Mouse (Mus musculus) testis, adult 2 months (tissue): ENCODE data around the gene Syde2.

Experiments
- CTCF ChIP-seq: fragments of 200-500 bp; IDR thresholded peaks from 2 replicates; pipeline ENCODE4 v1.5.1; 2012; ENCODE audit warnings: low read depth, mild to moderate bottlenecking, inconsistent platforms, low read length, moderate library complexity; ENCODE audit not compliant: control insufficient read depth, insufficient read depth, insufficient replicate concordance
- POLR2A ChIP-seq: fragments of 200-500 bp; IDR thresholded peaks from 2 replicates; pipeline ENCODE4 v1.6.1; 2012; ENCODE audit warnings: low read depth, mild to moderate bottlenecking, inconsistent platforms, low read length, moderate library complexity; ENCODE audit not compliant: control insufficient read depth

DNA sequence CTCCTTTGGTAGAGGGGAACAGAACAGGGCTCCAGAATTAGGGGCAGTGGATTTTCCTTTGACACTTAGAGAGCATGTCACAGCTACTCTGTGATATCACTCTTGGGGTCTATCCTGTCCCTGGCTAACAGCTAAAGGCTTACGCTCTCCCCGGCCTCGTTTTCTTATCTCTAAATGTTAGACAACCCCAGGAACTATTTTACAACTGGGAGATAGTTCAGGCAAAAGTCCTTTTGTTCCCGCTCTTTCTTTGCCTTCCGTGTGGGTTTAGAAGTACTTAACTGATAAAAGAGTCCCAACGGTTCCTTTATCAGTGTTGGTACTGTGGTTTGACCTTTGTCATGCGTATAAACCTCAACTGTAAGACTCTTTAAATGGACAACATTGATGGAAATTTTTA lies 34.7 kb upstream of the Syde2 start:
- TF ChIP-seq CTCF (no peak), POLR2A (no peak)
